Mouse (Mus musculus): ENCODE measurements around the gene Mfsd5. TPM values are rescaled to one million over a fixed set of nuclear protein-coding genes. Genes with fewer than 3 reads are reported as not detected.
A peak's percentile ranks its signal among the peaks of the same experiment; 100 is the strongest.

Gene Mfsd5
- polyA plus RNA-seq, 1 experiment from 2014 or later: 64.2 TPM

GRCm38 (mm10) chr15:102273982-102274716 is 5.1 kb upstream of the Mfsd5 start:
- WGBS: 74% methylated on average over 6 of the region's 6 CpGs
- no peak for DNase-seq (ENCODE audit: extremely low spot score, low spot score)
- Histone ChIP-seq H3K27me3 (ENCODE audit: poor library complexity, severe bottlenecking) (peaks cover 22% of the 10 kb centered on the region), H3K27ac (no peak overlapping the region), H3K9me3 (no peaks in the 10 kb centered on the region), H3K4me3 (no peak overlapping the region), H3K4me1 (peaks cover 25% of the 10 kb centered on the region), H3K36me3 (replicated peaks) (no peaks in the 10 kb centered on the region)

- H3K4me3 ChIP-seq: peak overlapping the region; percentile 89
- peaks cover 23% of the 10 kb centered on the region for H3K4me1 ChIP-seq
- H3K27me3 ChIP-seq (ENCODE audit: poor library complexity, severe bottlenecking): no peaks in the 10 kb centered on the region
- DNase-seq (ENCODE audit: extremely low spot score, low spot score): no peak
- no peaks in the 10 kb centered on the region for H3K9me3 ChIP-seq
- 34% methylated on average over 7 of the region's 7 CpGs for WGBS
- peaks cover 25% of the 10 kb centered on the region for H3K36me3 ChIP-seq (replicated peaks)
- H3K27ac ChIP-seq: peak overlapping the region; percentile 95
Observed at GRCm38 (mm10) chr15:102278726-102279091, 545 bp upstream of the Mfsd5 start.

- Histone ChIP-seq H3K27ac (peak overlapping the region; percentile 95), H3K27me3 (ENCODE audit: poor library complexity, severe bottlenecking) (no peaks in the 10 kb centered on the region), H3K36me3 (replicated peaks) (peaks cover 25% of the 10 kb centered on the region), H3K9me3 (no peaks in the 10 kb centered on the region), H3K4me3 (peak overlapping the region; percentile 89), H3K4me1 (peaks cover 23% of the 10 kb centered on the region)
- no peak for DNase-seq (ENCODE audit: extremely low spot score, low spot score)
- WGBS: 33% methylated on average over 13 of the region's 13 CpGs
Observed at GRCm38 (mm10) chr15:102279783-102280520, 698 bp downstream of the Mfsd5 start.

- peak overlapping the region; percentile 89 for H3K4me3 ChIP-seq
- 97% methylated on average over 19 of the region's 19 CpGs for WGBS
- H3K36me3 ChIP-seq (replicated peaks): peaks cover 25% of the 10 kb centered on the region
- H3K4me1 ChIP-seq: peaks cover 25% of the 10 kb centered on the region
- no peak for DNase-seq (ENCODE audit: extremely low spot score, low spot score)
- peak overlapping the region; percentile 95; the same call in 1 of the 2 replicates for H3K27ac ChIP-seq
- H3K27me3 ChIP-seq (ENCODE audit: poor library complexity, severe bottlenecking): no peaks in the 10 kb centered on the region
- H3K9me3 ChIP-seq: no peaks in the 10 kb centered on the region
Observed at GRCm38 (mm10) chr15:102280623-102281022, 1.4 kb downstream of the Mfsd5 start.

GRCm38 (mm10) chr15:102282463-102283292 is 3.4 kb downstream of the Mfsd5 start:
- peaks cover 25% of the 10 kb centered on the region for H3K36me3 ChIP-seq (replicated peaks)
- no peak overlapping the region for H3K4me3 ChIP-seq
- H3K27ac ChIP-seq: no peak overlapping the region
- DNase-seq (ENCODE audit: extremely low spot score, low spot score): no peak
- no peaks in the 10 kb centered on the region for H3K27me3 ChIP-seq (ENCODE audit: poor library complexity, severe bottlenecking)
- 86% methylated on average over 8 of the region's 8 CpGs for WGBS
- H3K4me1 ChIP-seq: peaks cover 25% of the 10 kb centered on the region
- no peaks in the 10 kb centered on the region for H3K9me3 ChIP-seq

- peaks cover 25% of the 10 kb centered on the region for H3K36me3 ChIP-seq (replicated peaks)
- WGBS: 83% methylated on average over 3 of the region's 3 CpGs
- no peaks in the 10 kb centered on the region for H3K9me3 ChIP-seq
- no peak overlapping the region for H3K4me3 ChIP-seq
- peaks cover 23% of the 10 kb centered on the region for H3K4me1 ChIP-seq
- no peaks in the 10 kb centered on the region for H3K27me3 ChIP-seq (ENCODE audit: poor library complexity, severe bottlenecking)
- no peak overlapping the region for H3K27ac ChIP-seq
- DNase-seq (ENCODE audit: extremely low spot score, low spot score): no peak
Observed at GRCm38 (mm10) chr15:102283648-102284047, 4.4 kb downstream of the Mfsd5 start.

- H3K27me3 ChIP-seq (ENCODE audit: poor library complexity, severe bottlenecking): no peaks in the 10 kb centered on the region
- H3K27ac ChIP-seq: no peak overlapping the region
- 0 out of 2 replicates have a peak, but pooled peaks cover 2% of the 10 kb centered on the region for H3K4me1 ChIP-seq
- H3K9me3 ChIP-seq: no peaks in the 10 kb centered on the region
- H3K36me3 ChIP-seq (replicated peaks): peaks cover 5% of the 10 kb centered on the region
- no peak for DNase-seq (ENCODE audit: extremely low spot score, low spot score)
- no peak overlapping the region for H3K4me3 ChIP-seq
Observed at GRCm38 (mm10) chr15:102287395-102287794, 8.1 kb downstream of the Mfsd5 start.

- Histone ChIP-seq H3K4me1 (peaks cover 11% of the 10 kb centered on the region), H3K27me3 (ENCODE audit: poor library complexity, severe bottlenecking) (no peaks in the 10 kb centered on the region), H3K4me3 (peak within 1 kb of the TSS; percentile 89), H3K9me3 (no peaks in the 10 kb centered on the region), H3K27ac (peak within 1 kb of the TSS; percentile 89), H3K36me3 (replicated peaks) (peaks cover 31% of the 10 kb centered on the region)
- peak; percentile 98 for DNase-seq (ENCODE audit: extremely low spot score, low spot score)
- 7% methylated on average over 25 of the region's 25 CpGs for WGBS
Observed at GRCm38 (mm10) chr15:102295633-102296367, 16.5 kb downstream of the Mfsd5 start, which contains the start of gene Espl1. TSS of gene Espl1 (plus strand) at chr15:102296266.

GRCm38 (mm10) chr15:102296368-102297006 is 17.2 kb downstream of the Mfsd5 start:
- H3K4me3 ChIP-seq: peak overlapping the region; percentile 89
- peaks cover 38% of the 10 kb centered on the region for H3K36me3 ChIP-seq (replicated peaks)
- peak overlapping the region; percentile 89 for H3K27ac ChIP-seq
- 7% methylated on average over 24 of the region's 24 CpGs for WGBS
- H3K27me3 ChIP-seq (ENCODE audit: poor library complexity, severe bottlenecking): no peaks in the 10 kb centered on the region
- no peaks in the 10 kb centered on the region for H3K9me3 ChIP-seq
- DNase-seq (ENCODE audit: extremely low spot score, low spot score): no peak
- H3K4me1 ChIP-seq: peaks cover 11% of the 10 kb centered on the region

- peaks cover 96% of the 10 kb centered on the region for H3K36me3 ChIP-seq (replicated peaks)
- no peaks in the 10 kb centered on the region for H3K9me3 ChIP-seq
- no peak overlapping the region for H3K4me3 ChIP-seq
- DNase-seq (ENCODE audit: extremely low spot score, low spot score): no peak
- no peak overlapping the region for H3K27ac ChIP-seq
- H3K27me3 ChIP-seq (ENCODE audit: poor library complexity, severe bottlenecking): no peaks in the 10 kb centered on the region
- no peaks in the 10 kb centered on the region for H3K4me1 ChIP-seq
- WGBS: 94% methylated on average over 6 of the region's 6 CpGs
Observed at GRCm38 (mm10) chr15:102302542-102302941, 23.3 kb downstream of the Mfsd5 start.

GRCm38 (mm10) chr15:102308717-102309116 is 29.5 kb downstream of the Mfsd5 start:
- Histone ChIP-seq H3K36me3 (replicated peaks) (peaks cover 96% of the 10 kb centered on the region), H3K9me3 (no peaks in the 10 kb centered on the region), H3K27me3 (ENCODE audit: poor library complexity, severe bottlenecking) (no peaks in the 10 kb centered on the region), H3K27ac (no peak overlapping the region), H3K4me1 (no peaks in the 10 kb centered on the region), H3K4me3 (no peak overlapping the region)
- no peak for DNase-seq (ENCODE audit: extremely low spot score, low spot score)
- WGBS: 90% methylated on average over 9 of the region's 9 CpGs
